Mouse (Mus musculus): ENCODE measurements around the gene Mkln1. TPM values are rescaled to one million over a fixed set of nuclear protein-coding genes. Genes with fewer than 3 reads are reported as not detected.
"Not testable (repeated sequence)": the region's sequence is repeated elsewhere in the genome, so short reads cannot be mapped to it uniquely, and the experiment has no call there.

The Mkln1 gene
- polyA plus RNA-seq, 1 experiment, result 29.6 TPM

DNA sequence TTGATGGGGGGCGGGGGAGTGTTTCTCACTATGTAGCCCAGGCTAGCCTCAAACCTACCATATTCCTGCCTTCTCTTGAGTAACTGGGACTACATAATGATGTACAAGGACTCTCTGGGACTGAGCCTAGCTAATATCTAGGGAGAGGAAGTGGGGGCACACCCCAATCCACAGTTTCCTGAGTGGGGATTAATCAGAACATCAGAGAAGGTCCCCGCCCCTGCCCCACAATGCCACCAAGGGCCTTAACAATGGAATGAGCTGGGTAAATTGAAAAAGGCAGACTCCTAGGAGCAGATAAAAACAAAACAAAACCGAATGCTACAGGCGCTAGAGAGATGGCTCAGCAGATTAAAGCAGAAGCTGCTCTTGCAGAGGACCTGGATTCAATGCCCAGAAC, 138.7 kb downstream of the Mkln1 start:
- WGBS, result 74% methylated on average over 4 of the region's 4 CpGs
- no peak for DNase-seq (ENCODE audit: low read depth, low spot score)

DNA sequence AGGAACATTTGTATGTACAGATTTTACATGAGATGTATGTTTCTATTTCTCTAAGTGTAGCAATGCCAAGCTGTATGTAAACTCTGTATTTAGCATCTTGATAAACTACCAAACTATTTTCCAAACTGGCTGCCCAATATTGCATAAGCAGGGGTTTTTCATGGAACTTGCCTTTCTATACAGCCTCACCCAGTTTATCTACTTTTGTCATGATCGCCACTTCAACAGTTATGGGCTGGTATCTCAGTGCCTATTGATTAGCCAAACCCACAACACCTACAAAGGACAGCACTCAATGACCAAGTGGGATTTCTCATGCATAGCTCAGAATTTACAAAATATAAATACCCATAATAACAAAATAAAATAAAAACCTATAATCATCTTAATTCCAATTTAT, 139.6 kb downstream of the Mkln1 start:
- no peak for DNase-seq (ENCODE audit: low read depth, low spot score)
- 89% methylated on average over 1 of the region's 1 CpGs for WGBS

DNA sequence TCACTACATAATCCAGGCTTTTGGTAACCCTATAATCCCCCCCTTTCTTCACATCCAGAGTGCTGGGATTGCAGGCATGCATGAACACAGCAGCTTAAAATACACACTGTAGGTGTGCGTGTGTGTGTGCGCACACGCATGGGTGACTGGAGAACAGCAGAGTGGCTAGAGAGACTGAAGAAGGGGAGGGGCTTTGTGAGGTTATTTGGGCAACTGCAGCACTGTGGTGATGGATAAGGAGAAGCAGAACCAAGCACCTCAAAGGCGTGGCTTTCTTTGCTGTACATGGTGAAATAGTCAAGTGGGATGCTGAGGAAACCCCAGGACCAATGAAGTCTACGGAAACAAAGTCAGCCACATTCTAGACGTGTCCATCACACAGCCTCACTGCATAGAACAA, 141.5 kb downstream of the Mkln1 start:
- WGBS, result 80% methylated on average over 6 of the region's 6 CpGs
- no peak for DNase-seq (ENCODE audit: low read depth, low spot score)

DNA sequence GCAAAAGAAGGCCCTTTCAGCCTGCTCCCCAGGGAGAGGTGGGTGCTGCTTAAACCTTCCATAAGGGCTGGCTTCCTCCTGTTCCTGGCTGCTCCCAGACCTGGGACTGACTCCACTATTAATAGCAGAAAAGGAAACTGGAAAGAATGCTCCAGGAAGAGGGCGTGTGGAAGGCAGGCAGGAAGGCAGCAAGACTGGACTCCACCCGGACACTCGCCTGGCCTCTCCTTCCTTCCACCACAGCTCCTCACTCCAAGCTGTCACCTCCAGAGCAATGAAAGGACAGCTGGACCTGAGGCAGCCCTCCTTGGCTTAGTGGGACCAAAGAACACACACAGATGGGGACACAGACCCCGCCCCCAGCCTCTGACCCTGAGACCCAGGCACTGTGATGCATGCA, 145.8 kb downstream of the Mkln1 start:
- no peak for DNase-seq (ENCODE audit: low read depth, low spot score)
- WGBS, result 31% methylated on average over 4 of the region's 4 CpGs

DNA sequence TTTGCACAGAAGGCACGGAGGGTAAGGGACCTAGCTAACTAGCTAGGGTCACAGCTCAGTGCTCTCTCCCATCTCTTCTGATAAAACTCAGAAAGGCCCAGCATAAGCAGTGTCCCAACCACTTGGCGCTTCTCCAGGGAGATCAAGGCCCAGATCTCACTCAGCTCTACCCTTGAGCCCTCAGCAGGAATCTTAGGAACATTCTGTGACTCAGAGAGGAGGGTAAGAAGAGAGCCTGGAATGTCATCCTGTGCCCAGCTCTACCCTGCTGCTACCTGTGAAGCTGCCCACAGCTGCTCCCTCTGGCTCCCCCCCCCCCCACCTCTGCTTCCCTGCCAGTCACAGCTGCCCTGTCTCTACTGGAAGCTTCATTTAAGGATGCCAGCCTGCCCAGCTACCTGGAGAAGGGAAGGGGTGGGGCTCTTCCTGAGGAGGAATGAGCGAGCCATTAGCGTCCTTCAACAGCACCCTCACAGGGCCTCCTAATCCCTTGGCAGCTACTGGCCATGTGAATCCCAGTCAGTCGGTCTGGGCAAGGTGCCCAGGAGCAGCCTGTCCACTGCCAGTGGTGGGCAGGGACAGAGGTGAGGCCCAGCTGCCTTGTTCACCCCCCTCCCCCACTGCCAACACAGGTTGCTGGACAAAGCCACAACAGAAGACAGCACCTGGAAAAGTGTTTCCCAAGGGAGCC, 151.0 kb downstream of the Mkln1 start:
- DNase-seq (ENCODE audit: low read depth, low spot score), result no peak

DNA sequence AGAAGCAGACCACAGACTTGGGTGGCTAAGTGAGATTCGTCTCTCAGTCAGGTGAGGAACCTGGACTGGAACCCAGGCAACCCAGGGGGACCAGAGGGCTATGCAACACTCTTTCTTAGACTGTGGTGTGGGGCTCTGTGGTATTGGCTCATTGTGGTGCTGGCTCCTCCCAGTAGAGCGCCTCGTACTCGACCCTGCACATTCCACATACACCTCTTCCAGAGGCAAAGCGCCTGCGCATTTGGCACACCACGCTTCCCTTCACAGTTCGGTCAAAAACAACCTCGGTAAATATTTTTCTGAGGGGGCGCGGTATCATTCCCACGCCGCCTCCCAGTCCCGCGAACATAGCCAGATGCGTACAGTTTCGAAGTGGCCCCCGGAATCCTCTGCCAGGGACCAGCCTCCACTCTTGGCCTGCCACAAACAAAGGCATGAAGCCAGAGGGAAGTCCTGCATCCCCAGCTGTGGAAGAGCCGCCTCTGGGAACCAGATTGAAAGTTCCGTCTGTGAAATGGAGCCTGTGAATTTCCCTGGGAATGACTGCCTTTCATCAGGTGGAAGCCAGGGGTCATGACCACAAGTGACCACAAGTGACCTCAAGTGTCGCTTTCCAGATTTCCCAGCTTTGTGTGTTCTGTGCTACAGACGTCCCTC, 152.5 kb downstream of the Mkln1 start:
- DNase-seq (ENCODE audit: low read depth, low spot score), result no peak
- 64% methylated on average over 22 of the region's 22 CpGs for WGBS

More for the DNA sequence above, 151.0 kb downstream of the Mkln1 start:
- WGBS, result 49% methylated on average over 5 of the region's 5 CpGs

DNA sequence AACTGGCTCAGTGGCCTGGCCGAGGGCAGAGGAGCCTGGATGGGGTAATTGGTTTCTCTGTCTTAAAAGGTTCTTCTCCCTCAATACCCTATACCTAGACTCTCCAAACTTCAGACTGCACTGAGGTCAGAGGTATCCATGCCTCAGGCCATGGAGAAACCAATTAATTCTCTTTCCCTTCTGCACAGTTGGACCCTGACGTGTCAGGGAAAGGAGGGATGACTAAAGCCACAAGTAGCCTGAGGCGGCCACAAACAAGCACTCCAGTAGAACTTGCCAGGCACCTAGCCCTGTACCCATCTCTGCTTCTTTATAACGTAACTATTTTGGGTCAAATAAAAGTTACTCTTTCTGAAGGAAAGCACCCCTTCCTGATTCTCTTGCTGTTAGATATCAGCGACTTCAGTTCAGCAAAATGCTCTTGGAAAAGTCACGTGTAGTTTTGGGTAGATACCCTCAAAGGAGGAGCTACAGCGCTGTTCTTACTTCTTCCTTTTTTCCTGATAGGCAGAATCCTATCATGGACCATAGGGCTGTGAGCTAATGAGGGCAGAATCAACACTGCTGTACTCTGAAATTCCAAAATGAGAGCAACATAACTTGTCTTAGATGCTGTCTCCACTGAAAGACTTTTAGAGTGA, 158.0 kb downstream of the Mkln1 start:
- 85% methylated on average over 7 of the region's 7 CpGs for WGBS
- DNase-seq (ENCODE audit: low read depth, low spot score), result no peak

DNA sequence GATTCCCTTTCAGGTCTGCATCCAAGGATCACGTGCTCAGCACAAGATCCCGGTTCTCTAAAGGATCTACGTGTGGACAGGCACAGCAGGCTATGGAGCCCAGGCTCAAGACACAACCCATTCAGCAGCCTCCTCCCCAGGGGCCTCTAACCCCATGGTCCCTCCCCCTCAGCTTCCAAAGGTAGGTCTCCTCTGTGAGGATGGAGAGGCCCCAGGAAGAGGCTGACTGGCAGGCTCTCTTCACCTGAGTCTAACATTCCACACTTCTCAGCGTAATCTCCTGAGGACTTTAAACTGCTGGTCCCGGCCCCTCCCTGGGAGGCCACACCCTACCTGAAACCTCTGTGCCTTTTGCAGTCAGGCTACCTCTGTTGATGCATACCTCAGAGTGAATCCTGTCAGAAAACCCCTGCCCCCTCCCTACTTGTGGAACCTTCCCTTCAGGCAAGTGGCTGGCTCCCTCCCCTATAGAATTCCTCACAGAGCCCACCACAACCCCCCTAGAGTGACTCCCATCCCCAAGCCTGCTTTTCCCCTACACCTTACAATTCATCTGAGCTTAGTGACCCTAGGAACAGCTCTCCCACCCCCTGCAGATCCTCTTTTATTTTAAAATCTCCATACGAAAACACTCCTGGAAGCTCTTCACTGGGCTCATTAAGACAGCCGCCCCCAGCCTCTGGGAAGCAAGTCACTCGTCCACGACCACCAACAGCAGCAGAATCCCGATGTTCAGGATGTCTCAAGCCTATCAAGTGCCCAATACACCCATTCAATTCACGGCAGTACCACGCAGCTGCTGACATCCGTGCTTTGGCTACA, 161.8 kb downstream of the Mkln1 start:
- 32% methylated on average over 13 of the region's 13 CpGs for WGBS
- DNase-seq (ENCODE audit: low read depth, low spot score), result no peak

DNA sequence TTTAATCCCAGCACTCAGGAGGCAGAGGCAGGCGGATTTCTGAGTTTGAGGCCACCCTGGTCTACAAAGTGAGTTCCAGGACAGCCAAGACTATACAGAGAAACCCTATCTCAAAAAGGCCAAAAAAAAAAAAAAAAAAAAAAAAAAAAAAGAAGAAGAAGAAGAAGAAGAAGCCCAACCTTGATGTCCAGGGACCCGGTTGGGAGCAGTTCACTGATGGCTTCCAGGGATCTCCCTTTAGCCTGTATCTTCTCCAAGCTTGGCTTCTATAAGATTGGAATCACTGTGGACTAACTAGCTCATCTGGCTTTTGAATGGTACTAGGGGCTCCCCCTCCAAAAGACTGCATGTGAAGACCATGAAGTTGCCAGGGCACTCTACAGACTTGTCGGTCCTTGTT, 163.4 kb downstream of the Mkln1 start:
- DNase-seq (ENCODE audit: low read depth, low spot score), result not testable (repeated sequence)
- 81% methylated on average over 3 of the region's 3 CpGs for WGBS

DNA sequence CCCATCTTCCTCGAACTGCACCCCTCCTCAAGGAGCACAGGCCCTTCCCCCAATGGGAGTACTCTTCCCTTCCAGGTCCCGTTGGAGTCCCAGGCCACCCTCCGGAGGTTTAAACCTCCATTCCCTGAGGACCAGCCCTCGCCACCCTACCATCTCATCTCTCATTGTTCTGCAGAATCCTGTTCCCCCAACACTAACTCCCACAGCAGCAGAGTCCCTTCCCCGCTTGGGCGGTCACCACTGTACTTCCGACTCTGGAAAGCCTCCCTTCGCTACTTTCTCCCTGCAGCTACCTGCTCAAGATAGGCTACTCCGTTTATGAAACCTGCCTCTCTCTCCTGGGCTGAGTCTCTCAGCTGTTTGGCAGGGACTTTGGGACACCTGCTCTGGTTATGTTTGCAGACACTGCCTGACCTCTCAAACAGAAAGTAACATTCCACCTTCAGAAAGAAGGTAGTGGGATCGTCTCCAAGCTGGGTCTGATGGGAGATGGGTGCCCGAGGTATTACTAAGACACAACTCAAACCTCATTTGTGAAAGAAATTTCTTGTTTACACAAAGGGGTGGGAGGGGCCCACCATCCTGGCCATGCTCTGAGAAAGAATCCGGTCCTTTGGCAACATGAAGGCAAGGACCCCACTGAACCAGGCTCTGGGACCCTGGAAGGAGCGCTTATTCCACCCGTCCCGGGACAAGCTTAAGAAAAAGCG, 164.0 kb downstream of the Mkln1 start:
- 21% methylated on average over 16 of the region's 16 CpGs for WGBS
- no peak for DNase-seq (ENCODE audit: low read depth, low spot score)

DNA sequence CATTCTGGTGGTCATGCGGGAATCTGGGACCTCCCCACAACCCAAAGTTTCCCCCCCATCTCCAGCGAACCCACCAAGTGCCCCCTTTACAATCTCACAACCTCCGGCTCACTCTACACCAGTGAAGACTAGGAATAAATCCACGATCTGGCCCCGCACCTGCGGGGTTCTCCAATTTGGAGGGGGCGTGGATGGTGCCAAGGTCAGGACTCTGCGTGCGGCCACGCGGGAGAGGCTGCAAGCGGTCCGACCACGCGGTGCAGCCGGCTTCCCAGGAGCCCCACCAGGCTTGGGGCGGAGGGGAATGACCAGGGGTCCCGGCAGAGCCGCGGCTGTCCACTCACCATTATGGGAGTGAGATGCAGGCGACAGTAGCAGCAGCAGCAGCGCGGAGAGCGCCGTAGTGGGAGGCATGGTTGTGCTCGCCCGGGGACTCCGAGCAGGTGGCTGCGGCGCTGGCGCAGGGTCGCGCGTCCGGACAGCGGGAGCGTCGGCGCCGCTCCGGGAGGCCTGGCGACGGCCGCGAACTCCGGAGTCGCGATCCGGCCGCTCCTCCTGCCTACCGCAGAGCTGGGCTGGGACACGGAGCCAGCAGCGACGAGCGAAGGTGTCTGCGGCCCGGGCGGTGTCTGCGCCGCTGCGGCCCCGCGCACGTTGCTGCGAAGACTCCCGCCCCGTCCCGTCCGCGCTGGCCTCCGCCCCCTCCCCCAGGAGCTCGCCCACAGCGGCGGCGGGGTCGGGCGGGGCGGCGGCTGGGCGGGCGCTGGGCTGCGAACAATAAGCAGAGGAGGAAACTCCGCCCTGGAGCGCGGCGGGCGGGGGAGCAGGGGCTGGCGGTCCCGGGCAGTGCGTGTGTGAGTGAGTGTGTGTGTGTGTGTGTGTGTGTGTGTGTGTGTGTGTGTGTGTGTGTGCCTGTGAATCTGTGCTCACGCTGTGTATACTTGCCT, 165.0 kb downstream of the Mkln1 start, which contains the start of gene Podxl:
Podxl (minus strand) TSS at position 747 of the 947 bp plus-strand sequence.
- no peak for DNase-seq (ENCODE audit: low read depth, low spot score)
- WGBS, result 1% methylated on average over 86 of the region's 91 CpGs

DNA sequence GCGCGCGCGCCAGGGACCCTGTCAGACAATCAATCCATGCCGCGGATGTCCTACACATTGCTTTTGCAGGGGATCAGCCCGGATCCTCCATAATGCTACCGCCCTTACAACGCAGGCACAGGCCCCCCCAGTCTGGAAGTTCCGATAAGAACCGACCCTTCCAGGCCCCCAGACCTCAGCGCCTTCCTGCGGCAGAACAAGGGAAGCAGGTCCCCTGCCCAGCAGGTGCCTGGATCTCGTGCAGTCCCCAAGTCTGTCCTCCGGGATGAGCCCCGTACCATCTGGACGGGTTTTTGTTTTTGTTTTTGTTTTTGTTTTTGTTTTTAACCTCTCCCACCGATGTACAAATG, 165.6 kb downstream of the Mkln1 start:
- WGBS, result 2% methylated on average over 16 of the region's 18 CpGs
- no peak for DNase-seq (ENCODE audit: low read depth, low spot score)

DNA sequence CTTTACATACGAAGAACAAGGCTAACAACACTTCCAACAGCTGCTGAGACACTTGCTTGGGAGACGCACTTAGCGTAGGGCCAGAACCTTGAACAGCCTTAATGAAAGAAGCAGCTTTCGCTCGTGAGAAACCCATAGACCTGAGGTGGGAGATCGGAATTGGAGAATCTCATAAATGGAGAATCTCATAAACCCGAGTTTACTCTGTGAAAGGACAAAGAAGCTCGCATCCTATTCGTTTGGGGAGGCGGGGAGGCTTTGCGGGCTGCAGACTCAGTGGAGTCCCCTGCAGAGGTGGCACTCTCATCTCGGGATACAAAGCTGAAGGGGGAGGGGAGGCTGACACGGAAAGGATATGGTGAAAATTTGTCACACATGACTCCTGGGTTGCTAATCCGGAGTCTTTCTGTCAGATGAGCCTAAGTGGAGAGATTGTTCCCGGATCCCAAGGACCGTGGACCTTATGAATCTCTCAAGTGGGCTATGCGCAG, 166.4 kb downstream of the Mkln1 start:
- WGBS, result 20% methylated on average over 17 of the region's 17 CpGs
- DNase-seq (ENCODE audit: low read depth, low spot score), result no peak

Other genes with a start within 250 kb of the Mkln1 start
- 8.8 and 12.1 TPM in 2 replicates for gene Podxl, start 165.2 kb downstream of the Mkln1 start, polyA plus RNA-seq (2012; rRNA removed)

Measured in large intestine, adult 2 months (tissue).